Mouse (Mus musculus) hindbrain, embryonic 13.5 days (tissue): ENCODE data around the gene Cacna2d1. TPM values are rescaled to one million over a fixed set of nuclear protein-coding genes. Genes with fewer than 3 reads are reported as not detected.

ENCODE experiments used
- ATAC-seq: fragments of 200-750 bp; cut with Nextera tagmentation; 2 replicates; pipeline ENCODE4 v1.8.0; 2017; ENCODE audit warnings: moderate TSS enrichment; ENCODE audit not compliant: low FRiP score
- H3K27ac ChIP-seq: fragments of 300-500 bp; sonication (generic); 2 replicates; pipeline ENCODE4 v1.5.1; 2015; ENCODE audit warnings: inconsistent platforms, mild to moderate bottlenecking, moderate library complexity
- H3K27me3 ChIP-seq: fragments of 300-500 bp; sonication (generic); 2 replicates; pipeline ENCODE4 v1.6.1; 2015; ENCODE audit warnings: mild to moderate bottlenecking, inconsistent platforms
- H3K36me3 ChIP-seq: fragments of 300-500 bp; sonication (generic); 2 replicates; pipeline ENCODE4 v1.6.1; 2015; ENCODE audit warnings: mild to moderate bottlenecking, inconsistent platforms
- H3K4me1 ChIP-seq: fragments of 300-500 bp; sonication (generic); replicated peaks from 2 replicates; pipeline ENCODE4 v1.6.1; 2015; ENCODE audit warnings: inconsistent platforms
- H3K4me2 ChIP-seq: fragments of 300-500 bp; sonication (generic); 2 replicates; pipeline ENCODE4 v1.6.1; 2015; ENCODE audit warnings: inconsistent platforms, mild to moderate bottlenecking, moderate library complexity
- H3K4me3 ChIP-seq: fragments of 300-500 bp; sonication (generic); 2 replicates; pipeline ENCODE4 v1.5.1; 2015; ENCODE audit warnings: mild to moderate bottlenecking, inconsistent platforms
- H3K9ac ChIP-seq: fragments of 300-500 bp; sonication (generic); 2 replicates; pipeline ENCODE4 v1.6.1; 2015; ENCODE audit warnings: mild to moderate bottlenecking, inconsistent platforms
- H3K9me3 ChIP-seq: fragments of 300-500 bp; sonication (generic); 2 replicates; pipeline ENCODE4 v1.6.1; 2016; ENCODE audit warnings: inconsistent platforms
- WGBS: fragments of 180-500 bp; shearing (Covaris S2); methylation state at CpG from one replicate; pipeline ENCODE4 v1.1.7; 2015; 5-methylcytosine and 5-hydroxymethylcytosine counted together
- polyA plus RNA-seq: library from polyadenylated mRNA; unstranded; fragments of >200 nt; fragmentation: Nextera tagmentation; extraction: Ambion mirVana; gene quantifications from 2 replicates; pipeline ENCODE4 v1.2.1, GENCODE M21; 2015

The Cacna2d1 gene
- polyA plus RNA-seq, 1 experiment from 2014 or later, result 38.5 TPM

GRCm38 (mm10) chr5:15942051-15942450, 7.6 kb downstream of the Cacna2d1 start:
- Histone ChIP-seq H3K27me3 (peaks cover 45% of the 10 kb centered on the region), H3K4me1 (peaks cover 9% of the 10 kb centered on the region), H3K36me3 (0 out of 2 replicates have a peak, but pooled peaks cover 6% of the 10 kb centered on the region), H3K9me3 (no peaks in the 10 kb centered on the region), H3K4me3 (no peak overlapping the region), H3K9ac (no peak overlapping the region), H3K27ac (no peak overlapping the region), H3K4me2 (no peak overlapping the region)
- 80% methylated on average over 4 of the region's 4 CpGs for WGBS
- ATAC-seq, result no peak

DNA sequence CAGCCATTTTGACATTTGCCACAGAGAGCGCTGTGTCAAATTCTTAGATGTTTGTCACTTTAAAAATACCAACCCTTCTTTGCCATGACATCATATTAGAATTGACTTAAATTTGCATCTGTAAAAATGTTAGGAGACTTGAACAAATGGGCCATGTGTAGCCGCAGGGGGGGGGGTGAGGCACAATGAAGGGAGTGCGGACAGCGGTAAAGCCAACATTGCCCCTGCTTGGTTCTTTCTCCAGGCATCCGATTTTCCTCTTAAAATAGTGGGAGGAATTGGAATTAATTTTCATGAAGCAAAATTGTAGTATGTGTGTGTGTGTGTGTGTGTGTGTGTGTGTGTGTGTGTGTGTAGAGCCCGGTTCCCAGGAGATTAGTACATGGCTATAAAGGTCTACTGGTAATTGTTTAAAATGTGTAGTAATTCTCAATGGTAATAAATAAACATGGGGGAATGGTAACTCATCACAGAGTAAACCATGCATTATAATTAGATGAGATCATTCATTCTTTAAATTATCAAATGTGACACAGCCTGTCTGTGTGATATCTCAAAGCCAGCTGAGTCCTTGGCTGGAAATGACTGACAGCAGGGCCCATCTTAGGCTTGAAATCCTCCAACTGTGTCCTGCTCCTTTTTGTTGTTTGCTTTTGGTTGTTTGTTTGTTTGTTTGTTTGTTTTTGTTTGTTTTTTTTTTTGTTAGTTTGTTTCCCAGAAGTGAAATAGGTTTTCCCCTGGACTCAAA, 14.0 kb downstream of the Cacna2d1 start:
- Histone ChIP-seq H3K36me3 (0 out of 2 replicates have a peak, but pooled peaks cover 6% of the 10 kb centered on the region), H3K4me1 (no peaks in the 10 kb centered on the region), H3K9ac (no peak overlapping the region), H3K4me2 (no peak overlapping the region), H3K27me3 (peaks cover 15% of the 10 kb centered on the region), H3K9me3 (no peaks in the 10 kb centered on the region), H3K27ac (peak overlapping the region; percentile 48; the same call in 1 of the 2 replicates), H3K4me3 (no peak overlapping the region)
- ATAC-seq, result peak; percentile 85
- WGBS, result 69% methylated on average over 6 of the region's 6 CpGs

GRCm38 (mm10) chr5:15959760-15960159, 25.3 kb downstream of the Cacna2d1 start:
- Histone ChIP-seq H3K36me3 (no peaks in the 10 kb centered on the region), H3K27ac (no peak overlapping the region), H3K9ac (no peak overlapping the region), H3K4me3 (no peak overlapping the region), H3K4me1 (no peaks in the 10 kb centered on the region), H3K27me3 (peaks cover 23% of the 10 kb centered on the region), H3K9me3 (no peaks in the 10 kb centered on the region), H3K4me2 (no peak overlapping the region)
- no peak for ATAC-seq
- 97% methylated on average over 1 of the region's 1 CpGs for WGBS

- no peak overlapping the region for H3K9ac ChIP-seq
- H3K27me3 ChIP-seq, result peaks cover 26% of the 10 kb centered on the region
- H3K4me3 ChIP-seq, result no peak overlapping the region
- H3K4me2 ChIP-seq, result no peak overlapping the region
- no peak overlapping the region for H3K27ac ChIP-seq
- H3K9me3 ChIP-seq, result no peaks in the 10 kb centered on the region
- no peak for ATAC-seq
- no peaks in the 10 kb centered on the region for H3K4me1 ChIP-seq
- H3K36me3 ChIP-seq, result no peaks in the 10 kb centered on the region
- 78% methylated on average over 2 of the region's 2 CpGs for WGBS
These were observed 27.4 kb downstream of the Cacna2d1 start for GRCm38 (mm10) chr5:15961866-15962265.

DNA sequence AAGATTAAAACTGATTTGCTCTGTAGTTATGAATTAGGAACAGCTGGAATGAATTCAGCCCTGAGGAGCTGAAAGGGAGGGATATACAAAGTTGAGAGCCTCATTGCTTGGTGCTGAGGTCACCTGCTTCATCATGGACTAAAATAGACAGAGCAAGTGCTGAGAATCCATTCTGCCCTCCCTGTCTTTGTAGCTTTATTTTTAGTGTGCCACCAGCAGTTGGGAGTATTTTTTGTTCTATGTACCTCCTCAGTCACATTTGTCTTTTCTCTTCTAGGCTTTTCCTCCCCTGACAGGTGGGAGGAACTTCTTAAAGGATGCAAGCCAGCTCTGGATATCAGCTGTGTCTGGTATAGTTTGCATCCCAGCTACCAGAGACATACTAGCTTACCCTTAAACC, 32.4 kb downstream of the Cacna2d1 start:
- H3K4me2 ChIP-seq, result no peak overlapping the region
- no peak overlapping the region for H3K9ac ChIP-seq
- H3K4me1 ChIP-seq, result no peaks in the 10 kb centered on the region; the same call in 1 of the 2 replicates
- H3K4me3 ChIP-seq, result no peak overlapping the region
- H3K9me3 ChIP-seq, result no peaks in the 10 kb centered on the region
- no peak for ATAC-seq
- peaks cover 38% of the 10 kb centered on the region for H3K27me3 ChIP-seq
- H3K27ac ChIP-seq, result no peak overlapping the region
- H3K36me3 ChIP-seq, result no peaks in the 10 kb centered on the region

DNA sequence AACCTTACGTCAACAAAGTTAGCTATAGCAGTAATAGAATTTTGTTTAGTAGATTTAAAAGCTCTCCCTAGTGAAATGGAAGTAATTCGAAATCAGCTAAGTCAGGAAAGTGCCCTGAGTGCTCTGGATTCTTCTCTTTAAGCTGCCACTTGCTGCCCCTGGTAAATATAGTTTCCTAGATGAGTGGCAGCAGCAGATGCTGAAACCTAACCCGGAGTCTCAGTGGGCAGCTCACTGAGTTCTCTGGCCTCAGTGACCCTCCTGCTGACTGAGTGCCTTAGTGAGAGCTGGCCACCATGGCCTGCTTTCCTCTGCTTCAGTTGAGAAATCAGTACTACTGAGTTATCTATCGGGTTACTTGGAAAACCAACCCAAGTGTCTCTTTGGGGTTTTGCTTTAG, 37.3 kb downstream of the Cacna2d1 start:
- WGBS, result 81% methylated on average over 4 of the region's 4 CpGs

DNA sequence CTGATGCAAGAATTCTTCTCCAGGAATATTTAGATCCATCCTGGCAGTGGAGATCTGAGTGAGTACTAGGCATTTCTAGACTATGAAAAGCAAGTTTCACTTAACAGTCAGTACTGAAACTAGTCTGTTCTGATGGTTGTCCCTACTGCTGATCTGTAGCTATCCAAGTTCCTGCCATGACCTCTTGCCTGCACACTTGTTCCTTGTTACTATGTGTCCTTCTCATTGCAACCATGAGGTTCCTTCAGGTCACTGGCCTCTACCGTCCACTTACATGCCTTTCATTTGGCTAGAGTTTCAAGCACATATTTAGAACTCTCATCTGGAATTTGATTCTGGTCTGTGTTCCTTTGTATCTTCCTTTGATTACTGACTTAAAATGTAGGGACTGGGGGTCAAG, 37.9 kb downstream of the Cacna2d1 start:
- peaks cover 65% of the 10 kb centered on the region for H3K27me3 ChIP-seq
- no peak overlapping the region for H3K4me2 ChIP-seq
- 73% methylated on average over 1 of the region's 1 CpGs for WGBS
- no peak overlapping the region for H3K9ac ChIP-seq
- no peaks in the 10 kb centered on the region; the same call in 1 of the 2 replicates for H3K4me1 ChIP-seq
- no peaks in the 10 kb centered on the region for H3K36me3 ChIP-seq
- no peak overlapping the region for H3K4me3 ChIP-seq
- no peaks in the 10 kb centered on the region for H3K9me3 ChIP-seq
- no peak for ATAC-seq
- no peak overlapping the region for H3K27ac ChIP-seq

More for the DNA sequence above, 37.3 kb downstream of the Cacna2d1 start:
- Histone ChIP-seq H3K4me1 (no peaks in the 10 kb centered on the region; the same call in 1 of the 2 replicates), H3K27me3 (peaks cover 62% of the 10 kb centered on the region), H3K4me3 (no peak overlapping the region), H3K9me3 (no peaks in the 10 kb centered on the region), H3K27ac (no peak overlapping the region), H3K9ac (no peak overlapping the region), H3K36me3 (no peaks in the 10 kb centered on the region), H3K4me2 (no peak overlapping the region)
- ATAC-seq, result no peak

GRCm38 (mm10) chr5:15974652-15975051, 40.2 kb downstream of the Cacna2d1 start:
- no peak overlapping the region for H3K27ac ChIP-seq
- H3K4me2 ChIP-seq, result no peak overlapping the region
- no peaks in the 10 kb centered on the region for H3K36me3 ChIP-seq
- H3K9me3 ChIP-seq, result no peaks in the 10 kb centered on the region
- peaks cover 76% of the 10 kb centered on the region for H3K27me3 ChIP-seq
- H3K4me3 ChIP-seq, result no peak overlapping the region
- ATAC-seq, result no peak
- H3K4me1 ChIP-seq, result 0 out of 2 replicates have a peak, but pooled peaks cover 4% of the 10 kb centered on the region
- no peak overlapping the region for H3K9ac ChIP-seq

DNA sequence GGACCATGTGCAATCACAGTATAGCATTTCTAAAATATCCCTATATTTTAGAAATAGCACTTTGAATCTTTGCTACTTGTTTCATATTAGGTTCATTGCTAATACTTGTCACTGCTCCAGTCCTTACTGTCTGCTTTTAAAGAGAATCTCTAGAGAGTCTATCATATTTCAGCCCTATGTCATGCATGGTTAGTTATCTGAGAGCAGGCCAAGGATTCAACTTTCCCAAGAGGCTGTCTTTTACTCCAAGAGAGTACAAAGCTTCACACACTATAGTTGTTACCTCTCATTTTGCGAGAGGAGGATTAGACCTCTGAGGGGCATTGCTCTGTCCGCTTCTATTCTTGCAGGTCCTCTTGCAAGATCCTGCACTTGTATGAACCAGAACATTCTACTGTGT, 44.7 kb downstream of the Cacna2d1 start:
- H3K4me1 ChIP-seq, result peaks cover 13% of the 10 kb centered on the region
- H3K4me3 ChIP-seq, result no peak overlapping the region
- H3K9me3 ChIP-seq, result no peaks in the 10 kb centered on the region
- H3K36me3 ChIP-seq, result no peaks in the 10 kb centered on the region
- no peak overlapping the region for H3K4me2 ChIP-seq
- no peak for ATAC-seq
- no peak overlapping the region for H3K27ac ChIP-seq
- WGBS, result 82% methylated on average over 2 of the region's 2 CpGs
- no peak overlapping the region for H3K9ac ChIP-seq
- H3K27me3 ChIP-seq, result peaks cover 79% of the 10 kb centered on the region

DNA sequence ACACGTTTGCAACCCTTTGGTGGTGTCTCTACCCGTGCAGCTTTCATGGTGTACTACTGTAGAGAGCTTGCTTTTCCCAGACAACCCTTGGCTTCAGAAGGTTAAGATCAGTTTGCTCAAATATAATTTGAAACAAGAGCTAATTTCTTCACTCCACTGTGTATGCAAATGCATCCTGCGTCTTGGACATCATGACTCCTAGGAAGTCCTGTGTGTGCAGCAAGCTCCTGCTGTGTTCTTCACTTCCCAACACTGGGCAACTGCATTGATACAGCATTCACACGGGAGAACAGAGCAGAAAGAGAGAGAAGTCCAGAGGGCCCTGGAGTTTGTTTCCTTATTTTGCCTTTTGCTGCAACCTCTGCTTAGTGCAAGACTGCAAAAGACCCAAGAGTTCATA, 48.1 kb downstream of the Cacna2d1 start:
- Histone ChIP-seq H3K27ac (no peak overlapping the region), H3K9me3 (no peaks in the 10 kb centered on the region), H3K4me1 (peaks cover 28% of the 10 kb centered on the region), H3K9ac (no peak overlapping the region), H3K4me3 (no peak overlapping the region), H3K4me2 (no peak overlapping the region), H3K36me3 (no peaks in the 10 kb centered on the region), H3K27me3 (peaks cover 79% of the 10 kb centered on the region)
- 29% methylated on average over 4 of the region's 4 CpGs for WGBS
- no peak for ATAC-seq

GRCm38 (mm10) chr5:15983354-15983753, 48.9 kb downstream of the Cacna2d1 start:
- H3K4me3 ChIP-seq, result no peak overlapping the region
- no peak overlapping the region for H3K9ac ChIP-seq
- H3K36me3 ChIP-seq, result no peaks in the 10 kb centered on the region
- H3K27me3 ChIP-seq, result peaks cover 74% of the 10 kb centered on the region
- H3K27ac ChIP-seq, result no peak overlapping the region
- no peak overlapping the region for H3K4me2 ChIP-seq
- no peaks in the 10 kb centered on the region for H3K9me3 ChIP-seq
- ATAC-seq, result no peak
- peaks cover 28% of the 10 kb centered on the region for H3K4me1 ChIP-seq
- 14% methylated on average over 5 of the region's 5 CpGs for WGBS

DNA sequence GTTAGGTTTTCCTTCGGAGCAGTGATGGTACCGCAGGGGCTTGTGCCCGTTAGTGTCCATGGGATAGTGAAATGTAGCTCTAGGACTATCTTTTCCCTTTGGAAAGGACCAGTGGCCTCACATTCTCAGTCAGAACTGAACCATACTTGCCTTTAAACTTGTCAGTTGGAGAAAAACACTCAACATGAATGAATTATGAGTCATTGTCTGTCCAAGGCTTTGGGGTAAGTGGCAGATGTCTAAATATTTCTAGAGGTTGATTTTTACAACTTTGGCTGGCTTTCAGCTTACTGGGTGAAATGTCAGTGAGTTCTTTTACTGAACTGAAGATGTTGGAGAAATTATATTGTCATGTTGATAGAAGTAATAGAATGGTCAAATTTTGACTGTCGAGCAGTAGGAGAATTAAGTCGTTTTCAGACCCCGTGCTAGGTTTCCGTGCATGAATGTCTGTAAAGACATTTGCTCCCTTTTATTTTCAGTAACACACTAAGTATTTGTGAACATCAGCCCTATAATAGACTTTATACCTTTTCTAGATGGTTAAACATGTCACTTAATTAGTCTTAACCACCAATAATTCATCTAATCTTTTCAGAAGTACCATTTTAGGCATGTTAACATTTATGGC, 50.9 kb downstream of the Cacna2d1 start:
- WGBS, result 36% methylated on average over 7 of the region's 7 CpGs
- no peak overlapping the region for H3K4me2 ChIP-seq
- H3K27ac ChIP-seq, result no peak overlapping the region
- no peaks in the 10 kb centered on the region for H3K36me3 ChIP-seq
- H3K4me3 ChIP-seq, result no peak overlapping the region
- no peak for ATAC-seq
- H3K4me1 ChIP-seq, result peaks cover 24% of the 10 kb centered on the region
- H3K27me3 ChIP-seq, result peaks cover 69% of the 10 kb centered on the region
- no peak overlapping the region for H3K9ac ChIP-seq
- H3K9me3 ChIP-seq, result no peaks in the 10 kb centered on the region

DNA sequence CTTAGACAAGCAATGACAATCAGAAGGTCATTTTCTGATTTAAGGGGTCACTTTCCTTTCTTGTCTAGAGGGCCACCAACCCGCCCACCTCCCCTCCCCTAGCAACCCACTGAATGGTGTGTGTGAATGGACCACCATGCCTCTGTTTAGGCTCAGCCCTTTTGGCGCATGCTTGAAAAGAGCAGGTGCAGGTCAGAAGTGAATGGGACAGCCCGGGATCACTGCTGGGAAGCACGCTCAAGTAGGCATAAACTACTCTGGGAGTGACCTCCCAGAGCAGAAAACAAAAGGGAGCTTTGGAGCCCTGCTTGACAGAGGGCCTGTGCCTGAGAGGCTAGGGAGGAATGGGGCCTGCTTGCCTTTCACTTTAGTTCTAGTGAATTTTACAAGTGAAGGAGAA, 51.4 kb downstream of the Cacna2d1 start:
- Histone ChIP-seq H3K9me3 (no peaks in the 10 kb centered on the region), H3K4me3 (no peak overlapping the region), H3K4me2 (no peak overlapping the region), H3K4me1 (peaks cover 29% of the 10 kb centered on the region), H3K9ac (no peak overlapping the region), H3K27ac (no peak overlapping the region), H3K36me3 (no peaks in the 10 kb centered on the region), H3K27me3 (peaks cover 69% of the 10 kb centered on the region)
- ATAC-seq, result peak; percentile 91
- 15% methylated on average over 4 of the region's 4 CpGs for WGBS
